Mouse (Mus musculus) spleen, adult 12 weeks (tissue): ENCODE data around the gene Srd5a1.
"Not testable (repeated sequence)": the region's sequence is repeated elsewhere in the genome, so short reads cannot be mapped to it uniquely, and the experiment has no call there.

Experiments used
- DNase-seq: peaks from one replicate; pipeline ENCODE4 v3.0.0; 2022; ENCODE audit warnings: low spot score

Srd5a1 gene

DNA sequence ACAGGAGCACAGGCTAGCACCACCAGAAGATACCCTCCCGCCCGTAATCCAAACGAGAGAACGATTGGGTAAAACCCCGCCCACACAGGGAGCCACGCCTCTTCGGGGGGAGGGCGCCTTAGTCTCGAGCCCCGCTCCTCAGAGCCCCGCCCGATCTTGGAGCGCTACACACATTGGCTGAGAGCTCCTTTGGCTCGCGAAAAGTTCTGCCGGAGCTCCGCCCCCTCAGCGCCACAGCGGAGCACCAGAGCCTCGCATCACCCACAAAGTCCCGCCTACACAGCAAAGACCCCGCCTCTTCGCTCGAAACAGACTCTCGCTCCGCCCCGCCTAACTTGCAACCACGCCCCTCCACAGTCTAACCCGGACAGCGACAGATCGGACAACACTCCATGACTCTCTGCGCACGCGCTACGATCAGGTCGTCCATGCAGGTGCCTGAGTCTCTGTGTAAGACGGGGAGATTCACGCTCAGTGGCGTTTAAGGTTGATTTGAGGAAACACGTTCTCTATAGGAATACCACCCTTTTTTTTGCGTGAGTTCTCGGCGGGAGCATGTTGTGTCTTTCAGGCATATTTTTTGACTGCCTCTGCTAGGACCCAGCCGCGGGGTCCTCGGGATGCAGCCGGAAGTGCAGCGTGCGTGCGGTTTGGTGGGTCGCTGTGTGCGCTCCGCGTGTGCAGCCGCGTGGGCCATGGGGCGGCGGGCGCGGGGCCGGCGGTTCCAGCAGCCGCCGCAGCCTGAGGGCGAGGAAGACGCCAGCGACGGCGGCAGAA, at the start of gene Srd5a1:
Srd5a1 (minus strand) TSS at position 45 of the 777 bp plus-strand sequence.
- peak; percentile 100 for DNase-seq

DNA sequence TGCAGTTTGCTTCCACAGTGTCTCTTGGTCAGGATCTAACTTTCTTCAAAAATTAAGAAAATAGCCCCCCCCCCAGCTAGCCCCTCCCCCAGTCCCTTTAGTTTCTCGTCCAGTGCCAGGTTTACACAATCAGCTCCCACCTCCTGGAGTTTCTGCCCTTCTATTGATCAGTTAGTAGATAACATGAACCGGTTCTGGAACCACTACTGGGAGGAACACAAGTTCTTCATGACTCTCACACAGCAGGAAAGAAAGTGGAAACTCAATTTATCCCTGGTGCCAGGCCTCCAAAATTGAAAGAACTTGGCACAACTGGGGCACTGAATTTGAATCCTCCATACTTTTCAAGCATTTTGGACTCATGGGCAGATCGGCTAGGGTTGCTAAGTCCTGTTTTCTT, 43.3 kb upstream of the Srd5a1 start:
- no peak for DNase-seq

GRCm38 (mm10) chr13:69646481-69646880, 35.2 kb upstream of the Srd5a1 start:
- DNase-seq = no peak

GRCm38 (mm10) chr13:69645694-69646423, 34.6 kb upstream of the Srd5a1 start:
- no peak for DNase-seq

- no peak for DNase-seq
Observed at GRCm38 (mm10) chr13:69644427-69645166, 33.4 kb upstream of the Srd5a1 start.

GRCm38 (mm10) chr13:69643937-69644336, 32.7 kb upstream of the Srd5a1 start:
- DNase-seq = no peak

GRCm38 (mm10) chr13:69642656-69643216, 31.5 kb upstream of the Srd5a1 start:
- no peak for DNase-seq

DNA sequence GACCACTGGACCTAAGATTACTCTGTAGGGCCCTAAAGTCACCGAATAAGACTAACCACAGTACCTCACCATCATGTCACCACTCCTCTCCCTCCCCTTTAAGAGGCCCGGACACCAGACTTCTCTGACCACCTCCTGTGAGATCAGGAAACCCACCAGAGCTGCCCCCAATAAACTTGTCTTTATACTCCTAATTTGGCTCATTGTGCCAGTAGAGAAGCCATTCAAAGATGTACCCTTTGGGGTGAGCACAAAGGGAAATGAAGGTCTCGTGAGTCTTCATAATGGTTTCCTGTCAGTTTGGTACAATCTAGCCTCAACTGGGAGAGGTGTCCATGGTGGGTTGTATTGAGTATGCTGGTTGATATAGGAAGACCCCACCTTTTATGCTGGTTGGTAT, 29.8 kb upstream of the Srd5a1 start:
- DNase-seq = no peak

- no peak for DNase-seq
Observed at GRCm38 (mm10) chr13:69640541-69640940, 29.3 kb upstream of the Srd5a1 start.

DNA sequence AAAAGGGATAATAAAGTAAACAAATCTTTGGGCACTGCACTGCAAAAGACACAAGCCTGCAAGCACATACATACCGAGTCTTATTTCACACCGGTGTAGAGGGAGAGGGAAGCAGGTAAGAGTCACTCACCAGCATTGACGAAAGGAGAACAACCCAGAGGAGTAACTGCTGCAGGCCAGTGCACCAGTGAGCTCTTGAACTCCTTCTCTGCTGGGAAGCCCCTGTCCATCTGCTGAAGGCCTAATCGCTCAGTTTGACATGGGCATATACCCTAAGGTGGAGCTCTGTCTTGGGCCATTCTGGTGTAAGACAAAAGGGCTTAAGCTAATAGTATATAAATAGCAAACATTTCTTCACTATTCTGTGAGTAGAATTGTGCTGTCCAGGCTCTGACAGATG, 28.9 kb upstream of the Srd5a1 start:
- DNase-seq = no peak

DNA sequence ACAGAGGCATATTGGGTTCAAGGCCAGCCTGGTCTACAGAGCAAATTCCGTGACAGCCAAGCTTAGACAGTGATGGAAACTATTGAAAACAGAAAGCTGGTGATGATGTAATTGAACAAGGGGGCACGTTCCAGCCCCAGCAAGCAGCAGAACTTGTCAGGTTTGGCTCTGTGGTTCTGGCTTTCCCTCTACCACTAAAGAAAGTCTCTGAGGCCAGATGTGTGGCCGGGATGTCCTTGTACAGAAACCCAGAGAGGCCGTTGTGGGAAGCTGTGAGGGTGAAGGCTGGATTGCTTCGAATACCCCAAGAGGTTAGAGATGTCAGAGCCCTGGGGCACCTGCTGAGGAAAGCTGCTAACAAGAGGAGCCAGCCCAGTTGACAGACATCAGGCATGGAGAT, 28.0 kb upstream of the Srd5a1 start:
- DNase-seq = no peak

DNA sequence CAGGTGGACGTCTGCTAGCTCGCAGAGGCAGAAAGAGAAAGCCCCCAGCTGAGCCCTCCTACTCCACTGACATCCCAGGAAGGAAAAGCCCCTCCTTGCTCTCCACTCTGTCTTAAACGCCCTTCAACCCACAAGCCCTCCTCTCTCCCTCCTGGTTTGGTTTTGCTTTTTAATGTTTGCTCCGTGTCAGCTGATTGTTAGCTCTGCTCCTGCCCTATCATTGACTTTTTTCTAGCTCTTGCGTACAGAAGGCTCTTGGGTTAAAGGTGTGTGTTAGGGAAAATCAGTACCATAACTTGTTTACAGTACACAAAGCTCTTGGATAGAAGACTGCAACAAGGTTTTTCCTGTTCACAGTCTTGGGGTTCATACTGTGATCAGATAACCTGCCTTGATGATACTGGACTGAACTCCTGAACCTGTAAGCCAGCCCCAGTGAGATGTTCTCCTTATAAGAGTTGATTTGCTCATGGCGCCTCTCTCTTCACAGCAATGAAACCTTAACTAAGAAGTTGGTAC, 26.9 kb upstream of the Srd5a1 start:
- no peak for DNase-seq

- no peak for DNase-seq
Observed at GRCm38 (mm10) chr13:69637657-69638056, 26.4 kb upstream of the Srd5a1 start.

GRCm38 (mm10) chr13:69636816-69637215, 25.6 kb upstream of the Srd5a1 start:
- no peak for DNase-seq

GRCm38 (mm10) chr13:69636375-69636774, 25.1 kb upstream of the Srd5a1 start:
- no peak for DNase-seq

DNA sequence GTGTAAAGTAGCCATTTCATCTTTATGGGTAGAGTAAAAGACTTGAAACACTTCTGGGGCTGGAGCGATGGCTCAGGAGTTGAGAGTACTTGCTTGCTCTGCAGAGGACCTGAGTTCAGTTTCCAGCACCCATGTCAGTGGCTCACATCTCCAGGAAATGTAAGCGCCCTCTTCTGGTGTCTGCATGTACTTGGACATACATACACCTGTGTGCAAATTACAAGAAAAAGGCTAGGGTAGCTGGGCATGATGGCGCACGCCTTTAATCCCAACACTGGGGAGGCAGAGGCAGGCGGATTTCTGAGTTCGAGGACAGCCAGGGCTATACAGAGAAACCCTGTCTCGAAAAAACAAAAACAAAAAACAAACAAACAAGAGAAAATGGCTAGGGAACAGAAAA, 24.6 kb upstream of the Srd5a1 start:
- DNase-seq = not testable (repeated sequence)

DNA sequence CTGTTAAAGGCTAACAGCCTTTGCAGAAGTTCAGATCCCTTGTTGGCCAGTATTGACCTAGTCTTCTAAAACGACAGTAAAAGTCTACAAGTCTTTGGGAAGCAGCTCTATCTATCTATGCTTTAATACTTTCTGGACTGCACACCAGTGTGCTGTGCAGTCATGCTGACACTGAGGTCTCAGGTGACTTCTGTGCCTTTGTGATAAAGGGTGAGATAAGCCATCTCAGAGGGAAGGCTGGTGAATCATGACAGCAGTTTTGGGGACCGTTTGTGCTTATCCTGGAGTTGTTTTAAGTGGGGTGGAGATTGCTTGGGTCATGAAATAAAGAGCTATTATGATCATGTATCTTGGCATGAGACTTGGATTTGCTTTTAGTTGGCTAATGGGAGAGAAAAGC, 22.7 kb upstream of the Srd5a1 start:
- DNase-seq = no peak

- no peak for DNase-seq
Observed at GRCm38 (mm10) chr13:69633551-69633950, 22.3 kb upstream of the Srd5a1 start.

DNA sequence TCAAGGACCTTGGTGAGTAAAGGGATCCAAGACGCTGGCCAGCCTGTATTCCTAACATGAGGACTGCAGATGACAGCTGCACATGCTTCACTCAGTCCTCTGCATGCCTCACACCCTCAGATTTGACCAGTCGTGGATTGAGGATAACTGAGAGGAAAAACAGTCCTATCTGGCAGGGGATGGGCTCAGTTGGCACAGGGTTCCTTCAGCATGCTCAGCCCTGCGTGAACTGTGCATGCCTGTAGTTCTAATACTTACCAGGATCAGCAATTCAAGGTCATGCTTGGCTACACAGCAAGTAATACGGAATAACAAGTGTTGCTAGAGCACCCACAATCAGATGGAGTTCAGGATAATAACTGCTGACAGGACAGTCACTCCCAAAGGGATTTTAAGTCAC, 20.4 kb upstream of the Srd5a1 start:
- no peak for DNase-seq

GRCm38 (mm10) chr13:69631111-69631510, 19.9 kb upstream of the Srd5a1 start:
- DNase-seq = no peak

DNA sequence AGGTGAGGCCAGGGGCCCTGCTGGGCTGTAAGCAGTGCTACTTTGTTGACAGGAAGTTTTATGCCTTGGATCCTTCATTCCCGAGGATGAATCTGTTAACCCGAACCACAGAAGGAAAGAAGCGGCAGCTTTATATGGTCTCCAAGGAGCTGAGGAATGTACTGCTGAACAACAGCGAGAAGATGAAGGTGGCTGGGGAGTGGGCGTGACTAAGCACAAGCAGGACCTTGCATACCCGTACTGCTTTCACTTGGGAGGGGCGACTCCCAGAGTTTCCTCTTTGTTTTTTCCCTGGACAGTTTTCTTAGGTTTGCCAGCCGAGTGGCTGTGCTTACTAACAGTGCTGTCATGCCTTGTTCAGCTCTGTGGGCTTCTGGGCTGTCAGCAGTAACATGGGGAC, 19.3 kb upstream of the Srd5a1 start:
- no peak for DNase-seq

DNA sequence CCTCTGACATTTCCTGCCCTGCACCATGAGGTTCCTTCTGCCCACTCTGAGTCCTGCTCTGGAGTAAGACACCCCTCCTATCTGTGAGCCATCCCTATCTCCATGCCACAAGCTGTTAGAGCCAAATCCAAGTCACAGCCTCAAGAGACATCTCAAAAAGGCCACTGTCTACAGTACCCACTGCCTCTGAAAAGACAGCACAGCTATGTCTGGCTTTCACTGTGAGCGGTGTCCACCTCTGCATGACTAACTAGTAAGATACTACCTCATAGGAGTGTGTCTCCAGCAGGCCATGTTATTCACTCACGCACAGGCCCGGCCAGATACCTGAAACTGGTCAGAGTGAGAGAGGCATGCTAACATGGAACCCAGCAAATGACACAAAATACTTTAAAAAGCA, 16.7 kb upstream of the Srd5a1 start:
- no peak for DNase-seq
